Mouse (Mus musculus): Measurements from ENCODE around the gene Dzank1. TPM values are rescaled to one million over a fixed set of nuclear protein-coding genes. Genes with fewer than 3 reads are reported as not detected.

Gene Dzank1
- polyA plus RNA-seq, 1 experiment = 44.3 TPM

DNA sequence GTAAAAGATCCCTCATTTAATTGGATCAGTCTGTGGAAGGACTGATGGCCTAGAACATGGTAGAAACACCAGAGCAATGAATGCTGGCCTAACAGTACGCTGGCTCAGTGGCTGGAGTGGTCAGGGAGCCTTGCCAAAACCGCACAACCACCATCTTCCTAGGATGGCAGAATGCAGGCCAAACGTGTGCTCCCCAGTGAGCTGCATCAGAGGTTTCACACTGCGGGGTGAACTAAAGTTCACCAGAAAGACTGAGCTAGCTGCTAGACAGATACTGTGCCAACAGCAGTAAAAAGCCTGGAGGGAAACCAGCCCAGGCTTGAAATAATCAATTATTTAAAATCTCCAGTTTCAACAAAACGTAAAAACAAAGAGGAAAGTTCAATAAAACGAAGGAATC lies 39.7 kb downstream of the Dzank1 start:
- no peak for TF ChIP-seq CTCF (IDR thresholded peaks at IDR 0.05; ENCODE audit: insufficient read depth, low read depth, low read length)
- no peak for TF ChIP-seq POLR2A (IDR thresholded peaks at IDR 0.05; ENCODE audit: insufficient read depth, low read depth, low read length)
- Histone ChIP-seq H3K27ac (ENCODE audit: insufficient read depth, low read depth, low read length) (no peak overlapping the region), H3K4me1 (ENCODE audit: control insufficient read depth, insufficient read depth, low read length) (no peaks in the 10 kb centered on the region), H3K4me3 (ENCODE audit: insufficient read depth, low read depth, low read length) (no peak overlapping the region)
- WGBS = 61% methylated on average over 6 of the region's 6 CpGs

DNA sequence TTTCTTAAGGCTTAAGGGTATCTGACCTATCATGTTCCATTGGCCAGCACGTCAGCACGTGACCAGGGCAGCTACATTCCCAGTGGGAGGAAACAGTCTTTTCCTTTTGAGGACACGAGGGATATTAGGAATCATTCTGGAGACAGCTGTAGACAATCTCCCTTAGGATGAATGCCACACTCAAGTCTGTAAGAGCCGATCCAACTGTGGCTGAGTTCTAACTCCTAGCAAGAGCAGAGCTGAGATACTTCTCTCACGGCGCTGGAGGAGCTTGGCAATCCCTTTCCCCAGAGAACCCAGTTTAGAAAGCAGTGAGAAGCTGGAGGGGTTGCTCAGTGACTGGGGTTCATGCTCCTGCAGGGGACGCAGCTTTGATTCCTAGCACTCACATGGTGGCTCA lies 41.8 kb downstream of the Dzank1 start:
- Histone ChIP-seq H3K27ac (ENCODE audit: insufficient read depth, low read depth, low read length) (no peak overlapping the region), H3K4me1 (ENCODE audit: control insufficient read depth, insufficient read depth, low read length) (no peaks in the 10 kb centered on the region), H3K4me3 (ENCODE audit: insufficient read depth, low read depth, low read length) (no peak overlapping the region)
- WGBS = 88% methylated on average over 7 of the region's 7 CpGs
- no peak for TF ChIP-seq POLR2A (IDR thresholded peaks at IDR 0.05; ENCODE audit: insufficient read depth, low read depth, low read length)
- no peak for TF ChIP-seq CTCF (IDR thresholded peaks at IDR 0.05; ENCODE audit: insufficient read depth, low read depth, low read length)

DNA sequence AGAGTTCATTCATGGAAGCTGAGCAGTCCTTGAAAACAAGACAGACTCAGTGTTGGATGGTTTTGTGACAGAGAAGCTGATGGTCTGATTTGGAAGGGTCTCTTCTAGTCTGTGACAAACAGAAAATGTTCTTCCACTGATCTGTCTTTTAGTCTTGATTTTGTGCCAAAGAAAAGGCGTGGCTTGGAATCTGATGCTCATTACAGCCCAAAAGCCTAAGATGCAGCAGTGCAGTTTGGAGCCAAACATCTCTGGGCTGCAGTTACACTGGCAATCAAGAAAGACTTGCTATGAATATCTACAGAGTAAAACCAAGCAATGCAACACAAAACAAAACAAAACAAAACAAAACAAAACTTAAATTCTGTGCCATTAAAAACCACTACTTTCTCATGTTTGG lies 43.1 kb downstream of the Dzank1 start:
- Histone ChIP-seq H3K4me3 (ENCODE audit: insufficient read depth, low read depth, low read length) (no peak overlapping the region), H3K27ac (ENCODE audit: insufficient read depth, low read depth, low read length) (no peak overlapping the region), H3K4me1 (ENCODE audit: control insufficient read depth, insufficient read depth, low read length) (no peaks in the 10 kb centered on the region)
- 20% methylated on average over 1 of the region's 1 CpGs for WGBS
- TF ChIP-seq POLR2A (IDR thresholded peaks at IDR 0.05; ENCODE audit: insufficient read depth, low read depth, low read length) (no peak), CTCF (IDR thresholded peaks at IDR 0.05; ENCODE audit: insufficient read depth, low read depth, low read length) (no peak)

DNA sequence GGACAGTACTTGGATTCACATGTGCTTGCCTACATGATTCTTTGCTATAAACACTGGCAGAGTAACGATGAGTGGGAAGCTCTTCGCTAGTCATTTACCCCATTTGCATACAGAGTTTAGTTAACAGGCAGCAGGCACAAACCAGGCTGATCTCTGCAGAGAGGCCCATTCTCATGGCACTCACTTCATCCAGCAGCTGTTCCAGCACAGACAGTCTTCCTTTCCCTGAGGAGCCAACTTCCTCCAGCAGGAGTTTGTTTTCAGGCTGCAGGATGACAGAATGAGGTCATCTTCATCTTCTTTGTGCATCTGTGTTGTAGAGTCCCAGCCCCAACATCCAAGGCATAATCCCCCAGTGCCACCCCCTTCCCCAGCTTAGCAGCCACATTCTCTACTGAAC lies 47.8 kb downstream of the Dzank1 start:
- TF ChIP-seq POLR2A (IDR thresholded peaks at IDR 0.05; ENCODE audit: insufficient read depth, low read depth, low read length) = no peak
- TF ChIP-seq CTCF (IDR thresholded peaks at IDR 0.05; ENCODE audit: insufficient read depth, low read depth, low read length) = no peak
- Histone ChIP-seq H3K4me3 (ENCODE audit: insufficient read depth, low read depth, low read length) (no peak overlapping the region), H3K27ac (ENCODE audit: insufficient read depth, low read depth, low read length) (peak overlapping the region; percentile 47; the same call in 1 of the 2 replicates), H3K4me1 (ENCODE audit: control insufficient read depth, insufficient read depth, low read length) (no peaks in the 10 kb centered on the region)
- 37% methylated on average over 2 of the region's 2 CpGs for WGBS

DNA sequence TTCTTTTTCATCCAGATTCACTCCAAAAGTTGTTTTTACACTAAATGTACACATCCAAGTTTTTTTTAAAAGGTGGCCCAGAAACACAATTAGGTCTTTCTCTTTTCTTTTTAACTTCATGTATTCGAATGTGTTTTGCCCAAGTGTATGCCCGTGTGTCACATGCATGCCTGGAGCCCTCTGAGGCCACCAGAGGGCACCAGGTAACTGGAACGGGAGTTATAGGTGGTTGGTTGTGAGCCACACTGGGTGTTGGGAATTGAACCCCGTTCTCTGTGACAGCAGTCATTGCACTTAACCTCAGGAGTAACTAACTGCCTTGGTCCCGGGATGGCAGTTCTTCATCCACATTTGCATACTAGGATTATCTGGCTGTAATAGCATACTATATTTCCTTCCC lies 60.0 kb downstream of the Dzank1 start:
- Histone ChIP-seq H3K4me3 (ENCODE audit: insufficient read depth, low read depth, low read length) (no peak overlapping the region), H3K27ac (ENCODE audit: insufficient read depth, low read depth, low read length) (no peak overlapping the region), H3K4me1 (ENCODE audit: control insufficient read depth, insufficient read depth, low read length) (peaks cover 6% of the 10 kb centered on the region)
- 67% methylated on average over 5 of the region's 5 CpGs for WGBS
- TF ChIP-seq CTCF (IDR thresholded peaks at IDR 0.05; ENCODE audit: insufficient read depth, low read depth, low read length) (no peak), POLR2A (IDR thresholded peaks at IDR 0.05; ENCODE audit: insufficient read depth, low read depth, low read length) (no peak)

DNA sequence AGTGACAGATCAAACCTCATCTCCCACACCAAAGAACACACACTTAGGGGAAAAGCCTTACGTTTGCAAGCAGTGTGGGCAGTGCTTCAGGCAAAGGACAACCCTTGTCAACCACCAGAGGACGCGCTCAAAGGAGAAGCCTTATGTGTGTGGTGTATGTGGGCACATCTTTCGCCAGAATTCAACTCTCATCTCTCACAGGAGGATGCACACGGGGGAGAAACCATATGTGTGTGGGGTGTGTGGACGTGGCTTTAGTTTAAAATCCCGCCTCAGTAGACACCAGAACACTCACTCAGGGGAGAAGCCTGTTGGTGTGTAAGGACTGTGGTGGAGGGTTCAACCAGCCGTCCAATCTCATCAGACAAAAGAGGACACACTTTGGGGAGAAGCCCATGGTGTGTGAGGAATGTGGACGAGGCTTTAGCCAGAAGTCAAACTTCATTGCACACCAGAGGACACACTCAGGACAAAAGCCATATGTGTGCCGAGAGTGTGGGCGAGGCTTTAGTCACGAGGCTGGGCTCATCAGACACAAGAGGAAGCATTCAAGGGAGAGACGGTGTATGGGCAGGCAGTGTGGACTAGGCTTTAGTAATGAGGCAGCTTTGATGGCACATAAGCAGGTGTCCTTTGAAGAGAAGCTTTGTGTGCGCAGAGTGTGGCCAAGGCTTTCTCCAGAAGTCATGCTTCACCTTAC lies 61.2 kb downstream of the Dzank1 start:
- peaks cover 6% of the 10 kb centered on the region for H3K4me1 ChIP-seq (ENCODE audit: control insufficient read depth, insufficient read depth, low read length)
- no peak for TF ChIP-seq CTCF (IDR thresholded peaks at IDR 0.05; ENCODE audit: insufficient read depth, low read depth, low read length)
- no peak for TF ChIP-seq POLR2A (IDR thresholded peaks at IDR 0.05; ENCODE audit: insufficient read depth, low read depth, low read length)
- H3K4me3 ChIP-seq (ENCODE audit: insufficient read depth, low read depth, low read length) = no peak overlapping the region
- 76% methylated on average over 14 of the region's 14 CpGs for WGBS
- peak overlapping the region; percentile 14; the same call in 1 of the 2 replicates for H3K27ac ChIP-seq (ENCODE audit: insufficient read depth, low read depth, low read length)

DNA sequence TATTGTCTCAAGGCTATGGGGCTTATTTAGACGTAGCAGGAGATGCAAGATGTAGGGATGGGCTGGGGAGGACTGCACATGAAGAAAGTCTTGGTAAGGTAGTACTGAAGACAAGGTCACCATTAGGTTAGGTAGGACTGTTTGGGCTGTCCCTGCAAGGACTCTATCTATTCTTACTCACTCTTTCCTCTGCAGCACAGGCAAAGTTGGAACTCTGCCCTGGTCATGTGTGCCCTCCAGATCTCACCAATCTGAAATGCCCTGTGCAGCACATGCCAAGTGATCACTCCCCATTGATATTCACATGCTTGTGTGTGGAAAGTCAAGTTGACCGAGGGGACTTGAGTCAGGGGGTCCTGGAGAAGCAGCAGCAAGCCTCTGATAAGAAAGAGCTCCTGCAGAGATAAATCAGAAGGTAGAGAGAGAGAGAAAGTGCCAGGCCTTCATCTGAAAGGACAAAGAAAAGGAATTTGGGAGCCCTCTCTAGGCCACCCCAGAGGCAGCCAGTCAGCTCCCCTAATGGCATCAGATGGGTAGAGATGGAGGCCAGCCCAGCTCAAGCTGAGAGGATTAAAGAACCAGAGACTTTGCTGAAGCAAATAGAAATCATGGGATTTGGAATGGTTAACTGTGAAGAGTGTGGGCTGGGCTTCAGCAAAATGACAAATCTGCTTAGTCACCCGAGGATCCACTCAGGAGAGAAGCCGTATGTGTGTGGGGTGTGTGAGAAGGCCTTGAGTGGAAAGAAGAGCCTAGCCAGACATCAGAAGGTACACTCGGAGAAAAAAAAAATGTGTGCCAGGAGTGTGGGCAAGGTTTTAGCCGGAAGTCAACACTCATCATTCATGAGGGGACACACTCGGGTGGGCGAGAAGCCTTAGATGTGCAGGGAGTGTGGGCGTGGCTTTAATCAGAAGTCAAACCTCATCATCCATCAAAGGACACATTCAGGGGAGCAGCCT lies 62.1 kb downstream of the Dzank1 start:
- H3K4me3 ChIP-seq (ENCODE audit: insufficient read depth, low read depth, low read length) = no peak overlapping the region
- H3K4me1 ChIP-seq (ENCODE audit: control insufficient read depth, insufficient read depth, low read length) = peaks cover 6% of the 10 kb centered on the region
- no peak overlapping the region for H3K27ac ChIP-seq (ENCODE audit: insufficient read depth, low read depth, low read length)
- 65% methylated on average over 9 of the region's 9 CpGs for WGBS
- TF ChIP-seq POLR2A (IDR thresholded peaks at IDR 0.05; ENCODE audit: insufficient read depth, low read depth, low read length) (no peak), CTCF (IDR thresholded peaks at IDR 0.05; ENCODE audit: insufficient read depth, low read depth, low read length) (no peak)

DNA sequence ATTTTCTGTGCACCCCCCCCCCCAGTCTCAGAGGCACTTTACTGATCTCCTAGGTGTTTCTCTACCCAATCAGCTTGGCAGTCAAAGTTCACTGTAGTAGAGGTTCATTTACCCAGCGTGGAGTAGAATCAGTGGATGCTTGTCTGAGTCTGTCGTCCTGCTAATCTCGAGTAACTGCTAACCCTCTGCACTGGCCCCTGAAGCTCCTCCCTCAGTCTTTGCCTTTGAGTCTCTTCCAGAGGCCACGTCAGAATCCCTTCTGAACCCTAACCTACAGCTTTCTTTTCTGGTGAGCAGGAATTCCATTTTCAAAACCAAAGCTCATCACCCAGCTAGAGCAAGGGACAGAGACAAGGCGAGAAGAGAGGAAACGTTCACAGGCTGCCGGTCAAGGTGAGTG lies 63.0 kb downstream of the Dzank1 start:
- 79% methylated on average over 7 of the region's 7 CpGs for WGBS
- H3K27ac ChIP-seq (ENCODE audit: insufficient read depth, low read depth, low read length) = no peak overlapping the region

More for the DNA sequence above, 63.0 kb downstream of the Dzank1 start:
- TF ChIP-seq CTCF (IDR thresholded peaks at IDR 0.05; ENCODE audit: insufficient read depth, low read depth, low read length) (no peak), POLR2A (IDR thresholded peaks at IDR 0.05; ENCODE audit: insufficient read depth, low read depth, low read length) (no peak)
- Histone ChIP-seq H3K4me1 (ENCODE audit: control insufficient read depth, insufficient read depth, low read length) (peaks cover 6% of the 10 kb centered on the region), H3K4me3 (ENCODE audit: insufficient read depth, low read depth, low read length) (no peak overlapping the region)

All from olfactory bulb, adult 2 months (tissue).